Mouse (Mus musculus): ENCODE data around the gene Agpat2. TPM values are rescaled to one million over a fixed set of nuclear protein-coding genes. Genes with fewer than 3 reads are reported as not detected.

The Agpat2 gene
- total RNA-seq, 1 experiment from 2014 or later: 32.2 TPM

DNA sequence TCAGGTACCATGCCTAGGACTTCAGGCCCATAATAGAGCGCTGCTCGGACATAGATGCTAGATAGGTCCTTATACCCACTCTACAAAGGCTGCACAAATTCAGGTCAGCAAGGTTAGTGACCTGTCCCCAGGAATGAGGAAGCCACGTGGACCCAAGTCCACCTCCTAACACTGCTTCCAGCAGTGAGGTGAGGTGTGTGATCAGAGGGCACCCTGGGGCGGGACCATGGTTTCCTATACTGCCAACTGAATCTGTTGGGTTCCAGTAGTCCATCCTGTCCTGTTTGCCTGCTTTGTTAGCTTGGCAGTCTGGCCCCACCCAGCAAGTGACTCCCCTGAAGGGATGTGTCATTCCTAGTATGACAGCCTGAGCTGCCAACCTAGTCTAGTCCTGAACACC is 4.3 kb downstream of the Agpat2 start:
- ATAC-seq (replicated peaks; ENCODE audit: low read depth, poor library complexity, severe bottlenecking): no peak

DNA sequence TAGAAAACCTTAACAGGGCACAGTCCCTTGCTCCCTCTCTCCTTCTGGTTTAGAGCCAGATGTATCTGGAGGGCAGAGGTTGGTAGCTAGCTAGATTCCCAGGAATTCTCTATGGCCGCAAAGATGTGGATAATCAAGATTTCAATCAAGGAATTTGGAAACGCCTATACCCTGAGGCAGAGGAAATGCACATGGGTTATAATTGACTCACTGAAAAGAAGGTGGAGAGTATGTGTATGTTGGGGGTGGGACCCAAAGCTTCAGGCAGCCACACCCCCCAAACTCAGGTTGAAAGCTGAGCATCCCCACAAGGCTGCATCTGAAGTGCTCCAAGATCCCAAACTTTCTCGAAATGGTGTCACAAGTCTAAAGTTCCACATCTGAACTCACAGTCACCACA is 5.8 kb downstream of the Agpat2 start:
- no peak for ATAC-seq (replicated peaks; ENCODE audit: low read depth, poor library complexity, severe bottlenecking)

GRCm38 (mm10) chr2:26597810-26598209 is 6.4 kb downstream of the Agpat2 start:
- ATAC-seq (replicated peaks; ENCODE audit: low read depth, poor library complexity, severe bottlenecking): no peak

GRCm38 (mm10) chr2:26596898-26597297 is 7.3 kb downstream of the Agpat2 start:
- no peak for ATAC-seq (replicated peaks; ENCODE audit: low read depth, poor library complexity, severe bottlenecking)

GRCm38 (mm10) chr2:26595725-26596435 is 8.3 kb downstream of the Agpat2 start:
- no peak for ATAC-seq (replicated peaks; ENCODE audit: low read depth, poor library complexity, severe bottlenecking)

DNA sequence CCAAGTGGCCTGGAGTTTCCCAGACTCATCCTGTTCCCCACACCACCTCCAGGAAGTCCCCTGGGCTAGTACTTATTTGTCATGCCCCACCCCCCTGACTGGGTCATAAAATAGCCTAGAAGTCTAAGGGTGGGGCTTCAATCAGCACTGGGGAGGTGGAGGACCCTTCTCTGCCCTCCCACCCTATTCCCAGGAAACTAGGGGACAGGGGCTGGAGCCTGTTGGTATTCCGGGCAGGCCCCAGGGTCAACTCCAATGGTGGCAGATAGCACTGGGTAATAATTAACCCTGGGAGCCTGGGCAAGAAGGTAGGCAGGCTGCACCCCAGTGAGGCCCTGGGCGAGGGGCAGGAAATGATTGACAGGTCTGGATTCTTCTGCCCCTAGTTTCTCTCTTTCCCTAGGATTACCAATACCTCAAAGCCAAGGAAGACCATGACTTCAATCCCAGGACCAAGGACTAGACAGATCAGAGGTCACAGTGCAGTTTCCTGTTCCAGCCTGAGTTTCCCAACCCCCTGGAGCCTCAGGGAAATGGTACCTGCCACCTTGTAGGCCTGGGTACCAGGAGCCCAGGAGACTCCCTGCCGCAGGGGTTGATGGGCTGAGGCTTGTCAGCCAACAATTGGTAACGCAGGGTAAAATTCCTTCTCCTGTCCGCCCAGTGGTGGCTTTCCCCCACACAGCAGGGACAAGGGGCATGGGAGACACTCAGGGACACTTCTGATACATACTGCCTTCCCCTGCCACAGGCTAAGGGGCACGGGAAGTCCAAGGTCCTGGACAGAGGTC is 9.1 kb downstream of the Agpat2 start:
- ATAC-seq (replicated peaks; ENCODE audit: low read depth, poor library complexity, severe bottlenecking): no peak

DNA sequence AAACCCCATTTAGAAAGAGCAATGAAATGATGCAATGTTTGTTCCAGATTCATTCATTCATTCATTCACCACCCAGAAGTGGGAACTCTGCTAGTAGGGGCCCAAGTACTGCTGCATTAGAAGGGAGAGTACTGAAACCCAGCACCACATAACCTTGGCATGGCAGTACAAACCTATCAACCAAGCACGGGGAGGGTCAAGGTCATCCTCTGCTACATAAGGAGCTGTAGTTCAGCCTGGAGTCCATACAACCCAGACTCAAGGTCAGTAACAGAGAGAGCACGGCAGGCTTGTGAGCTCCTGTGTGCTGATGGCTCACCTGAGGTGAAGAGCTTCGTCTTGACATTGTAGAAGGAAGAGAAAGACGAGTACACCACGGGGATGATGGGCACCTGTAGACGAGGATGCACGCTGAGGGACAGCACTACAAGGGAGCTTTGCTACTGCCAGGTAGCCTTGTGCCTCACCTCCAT is 9.7 kb downstream of the Agpat2 start:
- ATAC-seq (replicated peaks; ENCODE audit: low read depth, poor library complexity, severe bottlenecking): no peak

GRCm38 (mm10) chr2:26594022-26594346 is 10.2 kb downstream of the Agpat2 start:
- peak; percentile 73 for ATAC-seq (replicated peaks; ENCODE audit: low read depth, poor library complexity, severe bottlenecking)

DNA sequence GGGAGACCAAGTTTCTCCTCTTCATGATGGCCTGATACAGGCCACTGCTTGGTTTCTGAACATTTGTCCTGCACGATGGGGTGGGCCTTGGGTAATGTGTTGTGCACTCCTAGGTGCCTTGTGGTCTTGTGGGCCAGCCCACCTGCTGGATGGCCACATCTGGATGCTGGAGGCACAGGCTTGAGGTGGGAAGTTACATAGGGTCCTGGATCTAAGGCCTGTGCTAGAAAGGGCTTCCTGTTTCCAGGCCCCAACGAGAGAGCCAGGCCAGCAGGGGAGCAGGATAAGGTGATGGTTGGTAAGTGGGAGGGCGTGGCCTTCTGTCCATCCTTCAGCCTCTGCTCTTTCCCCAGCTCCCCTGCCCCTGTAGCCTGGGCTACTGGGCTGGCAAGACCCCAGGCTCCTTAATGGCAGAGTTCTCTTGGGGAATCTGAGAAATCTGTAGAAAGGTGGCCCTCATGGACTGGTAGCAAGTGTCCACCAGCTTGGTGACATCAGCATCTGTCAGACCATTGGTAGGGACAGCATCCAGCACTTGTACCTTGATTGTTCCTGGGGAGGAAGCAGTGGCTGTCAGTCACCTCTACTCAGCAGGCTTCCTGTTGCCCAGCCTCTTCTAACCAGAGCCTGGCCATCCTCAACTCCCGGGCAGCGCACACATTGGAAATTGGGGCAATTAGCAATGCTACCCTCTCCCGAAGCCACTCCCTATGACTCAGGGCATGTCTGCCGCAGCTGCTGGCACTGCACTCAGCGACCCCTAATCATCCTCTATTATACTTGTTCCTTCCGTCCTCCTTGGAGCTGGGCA is 10.8 kb downstream of the Agpat2 start:
- no peak for ATAC-seq (replicated peaks; ENCODE audit: low read depth, poor library complexity, severe bottlenecking)

DNA sequence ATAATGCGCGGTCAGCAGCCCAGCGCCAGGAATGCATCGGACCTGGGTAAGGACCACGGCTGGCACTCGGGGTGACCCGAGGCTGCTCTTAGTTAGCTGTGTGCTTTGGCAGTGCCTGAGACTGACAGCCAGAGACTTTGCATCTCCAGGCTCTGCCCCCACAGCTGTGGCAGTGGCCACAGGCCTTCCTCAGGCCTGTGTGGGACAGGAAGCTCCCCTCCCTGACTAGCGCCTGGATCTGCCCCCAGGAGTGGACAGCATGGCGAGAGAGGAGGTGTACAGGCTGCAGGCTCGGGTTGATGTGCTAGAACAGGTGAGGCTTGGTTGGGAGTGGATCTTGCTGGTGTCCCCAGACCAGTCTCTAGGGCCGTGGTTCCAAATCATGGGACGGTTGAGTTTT is 12.8 kb downstream of the Agpat2 start:
- no peak for ATAC-seq (replicated peaks; ENCODE audit: low read depth, poor library complexity, severe bottlenecking)

DNA sequence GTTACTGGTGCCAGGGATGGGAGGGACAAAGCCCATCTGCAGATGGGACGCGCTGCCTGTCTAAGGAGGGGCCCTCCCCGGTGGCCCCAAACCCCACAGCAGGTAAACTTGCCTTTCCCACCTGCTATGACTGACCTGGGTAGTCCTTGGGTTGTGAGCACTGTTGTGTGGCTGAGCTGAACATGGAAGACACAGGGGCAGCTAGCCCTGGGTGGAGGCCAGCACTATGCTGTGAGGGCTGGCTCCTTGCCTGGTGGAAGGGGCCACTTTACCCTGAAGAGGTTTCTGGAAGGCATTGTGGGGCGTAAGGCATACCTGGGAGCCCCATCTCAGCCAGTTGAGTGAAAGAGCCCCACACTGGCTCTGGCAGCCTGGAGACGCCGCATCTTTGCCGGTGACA is 13.3 kb downstream of the Agpat2 start:
- ATAC-seq (replicated peaks; ENCODE audit: low read depth, poor library complexity, severe bottlenecking): no peak

- no peak for ATAC-seq (replicated peaks; ENCODE audit: low read depth, poor library complexity, severe bottlenecking)
Observed at GRCm38 (mm10) chr2:26590282-26590681, 13.9 kb downstream of the Agpat2 start.

DNA sequence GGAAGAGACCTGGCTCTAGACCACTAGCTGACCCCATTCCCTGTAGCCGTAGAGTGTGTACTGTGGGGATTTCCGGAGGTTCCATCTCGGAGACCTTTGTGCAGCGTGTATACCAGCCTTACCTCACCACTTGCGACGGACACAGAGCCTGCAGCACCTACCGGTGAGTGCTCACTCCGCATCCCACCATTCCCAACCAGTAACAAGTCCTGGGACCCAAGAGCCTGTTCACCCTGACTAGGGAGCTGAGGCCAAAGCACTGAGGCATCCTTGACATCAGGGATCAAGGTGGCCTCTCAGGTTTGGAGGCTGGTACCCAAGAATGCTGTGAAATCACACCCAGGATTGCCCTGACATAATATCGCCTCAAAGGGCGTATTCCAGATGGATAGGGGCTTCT is 14.9 kb downstream of the Agpat2 start:
- no peak for ATAC-seq (replicated peaks; ENCODE audit: low read depth, poor library complexity, severe bottlenecking)

GRCm38 (mm10) chr2:26588573-26588972 is 15.6 kb downstream of the Agpat2 start:
- no peak for ATAC-seq (replicated peaks; ENCODE audit: low read depth, poor library complexity, severe bottlenecking)

DNA sequence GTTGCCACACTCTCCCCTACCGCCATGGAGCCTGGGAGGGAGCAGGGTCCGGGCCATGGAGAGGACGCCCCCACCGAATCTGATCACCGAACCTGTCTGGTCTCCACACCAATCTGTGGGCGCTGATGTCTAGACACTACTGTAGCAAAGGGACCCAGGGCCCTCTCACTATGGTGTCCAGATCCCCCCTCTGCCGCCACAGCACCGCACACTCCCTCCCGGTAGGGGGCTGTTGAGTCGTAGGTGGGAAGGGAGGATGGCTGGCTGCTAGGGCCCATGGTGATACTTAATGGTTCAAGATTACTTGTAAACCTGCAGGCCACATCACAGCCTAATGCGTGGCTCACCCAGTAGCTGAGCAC is 17.2 kb downstream of the Agpat2 start:
- ATAC-seq (replicated peaks; ENCODE audit: low read depth, poor library complexity, severe bottlenecking): peak; percentile 61

- peak; percentile 17 for ATAC-seq (replicated peaks; ENCODE audit: low read depth, poor library complexity, severe bottlenecking)
Observed at GRCm38 (mm10) chr2:26586294-26587043, 17.7 kb downstream of the Agpat2 start, which contains the start of gene Gm20532. Gm20532 (plus strand) TSS chr2:26586639.

DNA sequence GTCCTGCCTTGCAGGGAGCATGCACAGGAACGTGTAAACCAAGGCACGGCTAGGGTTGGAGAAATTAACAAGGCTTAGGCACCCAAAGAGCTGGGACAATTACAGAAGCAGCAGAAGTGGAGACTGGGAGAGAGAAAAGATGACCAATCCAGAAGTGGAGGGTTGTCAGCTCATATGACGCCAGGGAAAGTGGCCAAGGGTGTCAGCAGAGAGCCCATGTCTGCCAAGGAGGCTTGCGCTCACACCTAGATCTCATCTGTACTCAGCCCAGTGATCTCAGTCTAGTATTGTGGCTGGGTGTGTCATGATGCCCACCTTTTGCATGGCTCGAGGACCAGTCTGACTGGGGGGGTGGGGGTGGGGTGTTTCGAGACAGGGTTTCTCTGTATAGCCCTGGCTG is 18.5 kb downstream of the Agpat2 start:
- ATAC-seq (replicated peaks; ENCODE audit: low read depth, poor library complexity, severe bottlenecking): no peak

DNA sequence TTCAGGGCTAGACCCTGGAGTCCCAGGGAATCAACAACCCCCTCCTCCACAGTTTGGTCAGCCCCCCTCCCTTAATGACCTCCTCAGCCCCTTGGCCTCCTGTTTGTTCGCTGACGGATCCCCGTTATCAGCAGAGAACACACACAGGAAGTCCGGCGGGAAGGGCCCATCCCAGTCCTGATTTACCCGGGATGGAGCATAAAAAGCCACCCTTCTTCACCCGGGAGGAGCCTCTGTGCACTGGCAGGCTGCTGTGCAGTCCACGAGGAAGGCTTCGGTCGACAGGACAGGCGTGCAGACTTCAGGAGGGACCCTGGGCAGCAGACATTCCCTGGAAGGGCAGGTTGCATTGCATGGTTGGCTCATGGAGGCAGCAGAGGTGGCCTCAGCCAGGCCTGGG is 20.6 kb downstream of the Agpat2 start:
- ATAC-seq (replicated peaks; ENCODE audit: low read depth, poor library complexity, severe bottlenecking): no peak

DNA sequence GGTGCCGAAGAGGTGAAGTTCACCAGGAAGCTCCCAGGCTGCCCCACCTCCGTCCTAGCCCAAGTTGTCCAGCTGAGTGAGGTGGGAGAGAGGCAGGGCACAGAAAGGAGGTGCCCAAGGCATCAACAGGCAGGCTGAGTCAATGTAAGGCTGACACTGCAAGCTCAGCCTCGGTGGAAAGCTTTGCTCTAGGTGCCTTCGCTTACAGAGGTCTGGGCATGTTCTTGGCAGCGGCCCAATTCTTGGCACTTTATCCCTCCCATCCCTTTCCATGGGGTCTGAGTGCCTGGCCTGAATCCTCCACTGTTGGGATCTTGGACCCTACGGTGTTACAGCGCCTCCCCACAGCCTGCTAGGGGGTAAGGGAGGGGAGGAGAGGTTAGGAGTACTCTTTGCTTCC is 21.5 kb downstream of the Agpat2 start:
- no peak for ATAC-seq (replicated peaks; ENCODE audit: low read depth, poor library complexity, severe bottlenecking)

- ATAC-seq (replicated peaks; ENCODE audit: low read depth, poor library complexity, severe bottlenecking): no peak
Observed at GRCm38 (mm10) chr2:26582203-26582602, 22.0 kb downstream of the Agpat2 start.
